In the genomic region with DNA sequence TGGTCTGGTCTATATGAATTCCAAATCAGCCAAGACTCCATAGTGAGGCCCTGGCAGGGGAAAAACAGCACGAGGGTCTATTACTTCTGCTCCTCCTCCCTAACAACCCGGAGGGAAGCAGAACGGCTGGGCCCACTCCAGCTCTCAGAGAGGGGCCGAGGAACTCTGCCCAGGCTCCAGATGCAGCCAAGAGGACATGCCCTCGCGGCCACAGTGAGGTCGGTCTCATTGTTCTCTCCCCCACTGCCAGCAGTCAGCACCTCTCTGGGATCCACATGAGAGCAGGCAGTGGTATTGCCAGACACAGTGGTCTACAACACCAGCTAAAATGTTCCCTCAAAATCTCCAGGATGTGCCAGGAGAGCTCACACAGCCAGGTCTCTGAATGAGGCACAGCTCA, we compare ENCODE assay signal across 12 mouse cellular contexts. TPM values are rescaled to one million over a fixed set of nuclear protein-coding genes. Genes with fewer than 3 reads are reported as not detected.
"Had no signal": no experiment of that assay in that cellular context is flagged by ENCODE, and none has a peak within 500 bp of the region (broad histone marks: within the 10 kb centered on the region; RNA-seq: fewer than 3 reads in every experiment).

No protein-coding gene starts in this region.

- H3K9me3 ChIP-seq: kidney, embryonic 15.5 days; limb, embryonic 13.5 days; midbrain, embryonic 12.5 days; neural tube, embryonic 15.5 days had no signal

- H3K4me3 ChIP-seq: kidney, embryonic 15.5 days; limb, embryonic 13.5 days; midbrain, embryonic 12.5 days; myocyte; neural tube, embryonic 15.5 days had no signal

- DNase-seq: kidney, postnatal 14 days; layer of hippocampus, postnatal 36 days; lung, adult 18-20 months; thymus, postnatal 4 days had no signal

- H3K4me1 ChIP-seq: kidney, embryonic 15.5 days; limb, embryonic 13.5 days; midbrain, embryonic 12.5 days; neural tube, embryonic 15.5 days had no signal

- H3K9ac ChIP-seq: kidney, embryonic 15.5 days; limb, embryonic 13.5 days; liver, embryonic 14.5 days; midbrain, embryonic 12.5 days; neural tube, embryonic 15.5 days had no signal

- H3K4me2 ChIP-seq: kidney, embryonic 15.5 days; limb, embryonic 13.5 days; midbrain, embryonic 12.5 days; neural tube, embryonic 15.5 days had no signal

- H3K27ac ChIP-seq: kidney, embryonic 15.5 days; limb, embryonic 13.5 days; liver, embryonic 14.5 days; midbrain, embryonic 12.5 days; neural tube, embryonic 15.5 days; stomach, postnatal 0 days had no signal

- H3K27me3 ChIP-seq: kidney, embryonic 15.5 days; limb, embryonic 13.5 days; midbrain, embryonic 12.5 days; neural tube, embryonic 15.5 days had no signal

RNA-seq across cellular contexts. Expression of gene Gm9903, which starts 23.1 kb away (rescaled TPM):
- total RNA-seq: megakaryocyte-erythroid progenitor cell, adult 5-6 weeks had no signal
